Mouse (Mus musculus): Measurements from ENCODE around the gene Pim3. TPM values are rescaled to one million over a fixed set of nuclear protein-coding genes. Genes with fewer than 3 reads are reported as not detected.

Gene Pim3
- 0.80 TPM for polyA plus RNA-seq (2014; fragmentation: Illumina TruSeq; extraction: RNeasy Lipid Tissue Mini Kit (QIAGEN cat#74804); ENCODE audit: low read depth, low replicate concordance)

DNA sequence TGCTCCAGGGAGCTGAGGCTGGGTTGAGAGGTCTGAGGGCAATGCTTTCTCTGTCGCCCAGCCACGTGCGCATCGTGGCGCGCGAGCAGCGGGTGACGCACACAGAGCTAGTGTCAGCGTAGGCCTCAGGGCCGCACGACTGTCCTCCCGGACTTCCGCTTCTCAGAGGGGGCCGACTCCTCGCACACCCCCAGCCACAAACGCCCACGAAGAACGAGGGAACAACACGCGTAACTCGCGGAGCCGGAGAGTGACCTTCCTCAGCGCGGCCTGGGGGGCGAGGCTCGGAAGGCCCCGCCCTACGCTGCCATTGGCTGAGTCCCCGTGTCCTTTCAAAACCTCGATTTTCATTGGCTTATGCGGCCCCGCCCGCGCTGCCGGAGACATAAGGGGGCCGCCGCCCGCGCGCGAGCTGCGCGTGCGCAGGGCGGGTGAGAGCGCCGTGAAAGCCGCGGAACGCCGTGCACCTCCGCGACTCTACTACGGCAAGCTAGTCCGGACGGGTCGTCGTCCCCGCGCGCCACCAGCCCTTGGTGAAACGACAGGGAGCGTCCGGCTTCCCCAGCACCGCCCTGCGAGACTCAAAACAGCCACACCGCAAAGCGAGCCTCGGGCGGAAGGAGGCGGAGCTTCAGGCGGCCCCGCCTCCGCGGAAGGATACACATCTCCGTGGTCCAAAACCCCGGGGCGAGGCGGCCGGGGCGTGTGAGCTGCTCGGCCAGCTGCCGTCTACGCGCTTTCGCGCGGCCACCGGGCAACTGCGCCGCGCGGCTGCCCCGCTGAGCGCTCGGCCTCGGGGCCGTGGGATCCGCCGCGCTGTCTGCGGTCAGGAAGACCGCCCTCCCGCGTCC lies at the start of gene Pim3:
Gene Pim3 (plus strand): TSS at position 415 of the 851 bp plus-strand sequence.

GRCm38 (mm10) chr15:88819026-88819905 lies 42.7 kb upstream of the Pim3 start, which contains the start of the genes Alg12 and Creld2:
Alg12 (minus strand) TSS chr15:88819318.
Creld2 (plus strand) TSS chr15:88819646.

Other genes starting within 250 kb of the Pim3 start
- gene Brd1, start 128.0 kb upstream of the Pim3 start, polyA plus RNA-seq (2014; fragmentation: Illumina TruSeq; extraction: RNeasy Lipid Tissue Mini Kit (QIAGEN cat#74804); ENCODE audit: low read depth, low replicate concordance) = 16.4 TPM
- 27.3 TPM for gene Zbed4, start 110.5 kb upstream of the Pim3 start, polyA plus RNA-seq (2014; fragmentation: Illumina TruSeq; extraction: RNeasy Lipid Tissue Mini Kit (QIAGEN cat#74804); ENCODE audit: low read depth, low replicate concordance)
- 6.8 TPM for gene Alg12, start 42.9 kb upstream of the Pim3 start, polyA plus RNA-seq (2014; fragmentation: Illumina TruSeq; extraction: RNeasy Lipid Tissue Mini Kit (QIAGEN cat#74804); ENCODE audit: low read depth, low replicate concordance)
- 63.9 TPM for gene Creld2, start 42.5 kb upstream of the Pim3 start, polyA plus RNA-seq (2014; fragmentation: Illumina TruSeq; extraction: RNeasy Lipid Tissue Mini Kit (QIAGEN cat#74804); ENCODE audit: low read depth, low replicate concordance)
- 91.5 TPM for gene Ttll8, start 92.2 kb downstream of the Pim3 start, polyA plus RNA-seq (2014; fragmentation: Illumina TruSeq; extraction: RNeasy Lipid Tissue Mini Kit (QIAGEN cat#74804); ENCODE audit: low read depth, low replicate concordance)
- gene Mlc1, start 116.8 kb downstream of the Pim3 start, polyA plus RNA-seq (2014; fragmentation: Illumina TruSeq; extraction: RNeasy Lipid Tissue Mini Kit (QIAGEN cat#74804); ENCODE audit: low read depth, low replicate concordance) = 14.4 TPM
- gene Mov10l1, start 120.7 kb downstream of the Pim3 start, polyA plus RNA-seq (2014; fragmentation: Illumina TruSeq; extraction: RNeasy Lipid Tissue Mini Kit (QIAGEN cat#74804); ENCODE audit: low read depth, low replicate concordance) = 50.2 TPM
- not detected for gene Panx2, start 197.5 kb downstream of the Pim3 start, polyA plus RNA-seq (2014; fragmentation: Illumina TruSeq; extraction: RNeasy Lipid Tissue Mini Kit (QIAGEN cat#74804); ENCODE audit: low read depth, low replicate concordance)
- 0.84 TPM for gene Trabd, start 212.9 kb downstream of the Pim3 start, polyA plus RNA-seq (2014; fragmentation: Illumina TruSeq; extraction: RNeasy Lipid Tissue Mini Kit (QIAGEN cat#74804); ENCODE audit: low read depth, low replicate concordance)
- 1.8 TPM for gene Selenoo, start 226.9 kb downstream of the Pim3 start, polyA plus RNA-seq (2014; fragmentation: Illumina TruSeq; extraction: RNeasy Lipid Tissue Mini Kit (QIAGEN cat#74804); ENCODE audit: low read depth, low replicate concordance)